In genomic region chr17:83862134-83862881, GRCm38 (mm10) we compare ENCODE assay signal across 9 mouse cellular contexts. TPM values are rescaled to one million over a fixed set of nuclear protein-coding genes. Genes with fewer than 3 reads are reported as not detected.
DNase-seq lines count a peak whose midpoint lies in the region; ATAC-seq and TF ChIP-seq lines count a peak whose summit lies in the region.
"Had no signal": no experiment of that assay in that cellular context is flagged by ENCODE, and none has a peak within 500 bp of the region (broad histone marks: within the 10 kb centered on the region; RNA-seq: fewer than 3 reads in every experiment).

No protein-coding gene starts in this region.

- WGBS in forebrain, embryonic 14.5 days: under 1% methylated on average over 27 of the region's 27 CpGs

- peaks cover 2% of the 10 kb centered on the region; the same call in 1 of the 2 replicates for H3K79me2 ChIP-seq in MEL (ENCODE audit: control insufficient read depth, insufficient read depth, low read length, poor library complexity)

- H3K4me3 ChIP-seq in MEL (ENCODE audit: control insufficient read depth in 1 of 2, insufficient read depth in 1 of 2, low read depth in 2 of 2, low read length in 2 of 2): peak overlapping the region; percentile 48 to 97
- peak overlapping the region; percentile 75 for H3K4me3 ChIP-seq in forebrain, embryonic 14.5 days (ENCODE audit: low read depth, low read length)

- peaks cover 0 to 20% of the 10 kb centered on the region in 2 experiments; a peak in 2 of 4 replicates for H3K36me3 ChIP-seq in MEL (ENCODE audit: control insufficient read depth in 1 of 2, insufficient read depth in 2 of 2, low read length in 2 of 2)
- no peaks in the 10 kb centered on the region for H3K36me3 ChIP-seq in forebrain, embryonic 14.5 days (ENCODE audit: control insufficient read depth, insufficient read depth, low read length)

- TF ChIP-seq RAD21 in MEL (IDR thresholded peaks at IDR 0.05; ENCODE audit: low read depth, low read length): no peak

- no peak for TF ChIP-seq CTCF in MEL (IDR thresholded peaks at IDR 0.05 in 2 of 3, conservative IDR thresholded peaks at IDR 0.05 in 1 of 3; ENCODE audit: control insufficient read depth in 1 of 3, insufficient read depth in 1 of 3, low read depth in 2 of 3, low read length in 3 of 3, poor library complexity in 1 of 3, severe bottlenecking in 1 of 3)
- TF ChIP-seq CTCF in brain, embryonic 14.5 days (IDR thresholded peaks at IDR 0.05; ENCODE audit: borderline replicate concordance, extremely low read depth, insufficient read depth, insufficient read length): no peak

- H3K27ac ChIP-seq in MEL (ENCODE audit: control insufficient read depth, low read depth, low read length): peak overlapping the region; percentile 70
- peak overlapping the region; percentile 84 for H3K27ac ChIP-seq in forebrain, embryonic 14.5 days (ENCODE audit: low read depth, low read length)

- peak overlapping the region; percentile 79 for H3K4me2 ChIP-seq in forebrain, embryonic 14.5 days (ENCODE audit: low read length)

- H3K9me3 ChIP-seq in MEL (replicated peaks; ENCODE audit: insufficient read depth, low read length): no peaks in the 10 kb centered on the region
- H3K9me3 ChIP-seq in forebrain, embryonic 14.5 days (replicated peaks; ENCODE audit: control insufficient read depth, low read length): no peaks in the 10 kb centered on the region

- peak; percentile 73 for ATAC-seq in forebrain, embryonic 14.5 days
- ATAC-seq in hematopoietic stem cell, adult 5-6 weeks (replicated peaks in 1 of 2; ENCODE audit: insufficient read depth in 1 of 2, low FRiP score in 2 of 2, low TSS enrichment in 1 of 2, low read depth in 1 of 2, poor library complexity in 2 of 2, severe bottlenecking in 2 of 2): peak; percentile 46 to 54
- peak; percentile 65 for ATAC-seq in megakaryocyte, adult 5-6 weeks (ENCODE audit: poor library complexity, severe bottlenecking)

- peak; percentile 78 for DNase-seq in MEL (ENCODE audit: low read depth, low spot score)
- peak; percentile 70 for DNase-seq in brain, embryonic 14.5 days (ENCODE audit: low read depth)
- DNase-seq in forebrain, embryonic 14.5 days (ENCODE audit: low spot score): peak; percentile 63
- peak; percentile 26 to 51 for DNase-seq in left cerebral cortex, postnatal 14 days (ENCODE audit: low spot score in 2 of 2)
- DNase-seq in right cerebral cortex, postnatal 14 days: peak; percentile 68
- DNase-seq in urinary bladder, postnatal 25 days (ENCODE audit: low spot score): peak; percentile 59

- peak overlapping the region; percentile 70 for H3K9ac ChIP-seq in MEL (ENCODE audit: control insufficient read depth, low read depth, low read length, poor library complexity, severe bottlenecking)
- peak overlapping the region; percentile 77 for H3K9ac ChIP-seq in forebrain, embryonic 14.5 days (ENCODE audit: low read length)

- TF ChIP-seq EP300 in MEL (IDR thresholded peaks at IDR 0.05; ENCODE audit: low read depth in 1 of 2, low read length in 2 of 2): 0 out of 4 replicates have a peak, but pooled peaks of 1 of the 2 experiments have one; percentile 12

- H3K4me1 ChIP-seq in MEL (ENCODE audit: control insufficient read depth in 1 of 2, insufficient read depth in 2 of 2, low read length in 2 of 2): peaks cover 12 to 16% of the 10 kb centered on the region in 2 experiments
- peaks cover 4% of the 10 kb centered on the region; the same call in 1 of the 2 replicates for H3K4me1 ChIP-seq in forebrain, embryonic 14.5 days (ENCODE audit: control insufficient read depth, insufficient read depth, low read length)

- no peaks in the 10 kb centered on the region for H3K27me3 ChIP-seq in MEL (ENCODE audit: control insufficient read depth in 1 of 2, insufficient read depth in 2 of 2, low read length in 2 of 2)
- no peaks in the 10 kb centered on the region for H3K27me3 ChIP-seq in forebrain, embryonic 14.5 days (replicated peaks; ENCODE audit: control insufficient read depth, insufficient read depth, low read length)

- intact Hi-C loops in left cerebral cortex, postnatal 14 days (cut with DNase I): no loop called here

- TF ChIP-seq POLR2A in MEL (IDR thresholded peaks at IDR 0.05; ENCODE audit: control insufficient read depth in 1 of 2, insufficient read depth in 1 of 2, low read depth in 1 of 2, low read length in 2 of 2, poor library complexity in 1 of 2): 0 out of 4 replicates have a peak, but pooled peaks of 1 of the 2 experiments have one; percentile 28
- TF ChIP-seq POLR2A in brain, embryonic 14.5 days (IDR thresholded peaks at IDR 0.05; ENCODE audit: borderline replicate concordance, extremely low read depth, insufficient read depth, insufficient read length, poor library complexity, severe bottlenecking): no peak

TF ChIP-seq in MEL, 35 proteins besides CTCF, POLR2A, EP300 and RAD21:
- TF ChIP-seq ELF1 (IDR thresholded peaks at IDR 0.05; ENCODE audit: low read depth, low read length): peak; percentile 23; the same call in 1 of the 2 replicates
- 0 out of 2 replicates have a peak, but pooled peaks have one; percentile 4 for TF ChIP-seq E2F4 (IDR thresholded peaks at IDR 0.05; ENCODE audit: borderline replicate concordance, low read depth, low read length)
- no peak for TF ChIP-seq MYB (IDR thresholded peaks at IDR 0.05; ENCODE audit: low read depth, low read length)
- no peak for TF ChIP-seq JUND (IDR thresholded peaks at IDR 0.05; ENCODE audit: low read depth, low read length)
- no peak for TF ChIP-seq ZC3H11A (IDR thresholded peaks at IDR 0.05; ENCODE audit: low read depth, low read length)
- TF ChIP-seq KAT2A (conservative IDR thresholded peaks at IDR 0.05; ENCODE audit: low read depth, low read length): no peak
- TF ChIP-seq ETS1 (IDR thresholded peaks at IDR 0.05; ENCODE audit: low read depth, low read length): peak; percentile 26
- 0 out of 2 replicates have a peak, but pooled peaks have one; percentile 0 for TF ChIP-seq GATA1 (IDR thresholded peaks at IDR 0.05; ENCODE audit: low read depth, low read length)
- no peak for TF ChIP-seq CHD2 (IDR thresholded peaks at IDR 0.05; ENCODE audit: low read length)
- no peak for TF ChIP-seq POLR2AphosphoS5 (IDR thresholded peaks at IDR 0.05; ENCODE audit: borderline replicate concordance, low read depth, low read length)
- TF ChIP-seq NRF1 (IDR thresholded peaks at IDR 0.05; ENCODE audit: insufficient read depth, low read depth, low read length, poor library complexity, severe bottlenecking): no peak
- no peak for TF ChIP-seq ZNF384 (IDR thresholded peaks at IDR 0.05; ENCODE audit: low read depth, low read length)
- TF ChIP-seq MEF2A (IDR thresholded peaks at IDR 0.05; ENCODE audit: extremely low read depth, insufficient replicate concordance, low read depth, low read length, poor library complexity, severe bottlenecking): no peak
- 0 out of 2 replicates have a peak, but pooled peaks have one; percentile 10 for TF ChIP-seq MXI1 (IDR thresholded peaks at IDR 0.05; ENCODE audit: low read depth, low read length)
- TF ChIP-seq CHD1 (IDR thresholded peaks at IDR 0.05; ENCODE audit: low read depth, low read length): no peak
- TF ChIP-seq TAL1 (IDR thresholded peaks at IDR 0.05; ENCODE audit: low read length): no peak

RNA-seq across cellular contexts. Expression of gene Haao, which starts 14.5 kb away (rescaled TPM):
- total RNA-seq in MEL (2012; rRNA removed): 1.2 and 1.5 TPM in 2 replicates
- 1 to 10 TPM in 1 of 2 experiments, not detected in 1; 2.8 TPM for polyA plus RNA-seq in MEL (2012; ENCODE audit: insufficient read depth in 1 of 2, insufficient read length in 2 of 2, low read depth in 1 of 2, low replicate concordance in 2 of 2, missing spikeins in 1 of 2)
- 0.08 and 0.10 TPM in 2 replicates for polyA plus RNA-seq in brain, embryonic 14.5 days (2012; rRNA removed)
- polyA plus RNA-seq in forebrain, embryonic 14.5 days (2014; fragmentation: Nextera tagmentation; extraction: Ambion mirVana): 0.53 TPM in 1 of 2 replicates, not detected in the other
- 30.9 and 33.2 TPM in 2 replicates for total RNA-seq in hematopoietic stem cell, adult 5-6 weeks (2017)
- under 1 TPM in 1 of 2 experiments, not detected in 1; 0.36 TPM for total RNA-seq in left cerebral cortex, postnatal 14 days (2021)
- total RNA-seq in megakaryocyte, adult 5-6 weeks (2015): 62.7 and 66.8 TPM in 2 replicates
- 52.6 and 53.5 TPM in 2 replicates for total RNA-seq in megakaryocyte, adult 5-6 weeks (2017)
- total RNA-seq: layer of hippocampus, postnatal 14 days had no signal

Comparison
In these comparisons a context has a peak if more than half of its experiments do, and no peak if none do; other contexts are left out.
1. Peak in every context shown above with its lines: DNase-seq, ATAC-seq, H3K4me3 ChIP-seq and H3K27ac ChIP-seq.
2. RNA of gene Haao, which starts 14.5 kb away (total RNA-seq): 52.6 to 66.8 TPM in megakaryocyte, adult 5-6 weeks and 30.9 to 33.2 TPM in hematopoietic stem cell, adult 5-6 weeks; 1.2 to 1.5 TPM in MEL and 0.36 TPM in left cerebral cortex, postnatal 14 days; every median in the first group is over 10 times any median in the second.